Mouse (Mus musculus): ENCODE measurements around the gene Pgap3. TPM values are rescaled to one million over a fixed set of nuclear protein-coding genes. Genes with fewer than 3 reads are reported as not detected.

The Pgap3 gene
- 53.6 and 64.8 TPM in 2 replicates for polyA plus RNA-seq (2012; rRNA removed)

GRCm38 (mm10) chr11:98400161-98400726 lies at the start of gene Pgap3:
Gene Pgap3 (minus strand): TSS chr11:98400490.

GRCm38 (mm10) chr11:98446213-98446561 lies 45.9 kb upstream of the Pgap3 start, which contains the start of gene Grb7:
Gene Grb7 (plus strand): TSS chr11:98446394.

GRCm38 (mm10) chr11:98438331-98439158 lies 38.3 kb upstream of the Pgap3 start, which contains the start of gene Mien1:
Gene Mien1 (minus strand): TSS chr11:98438991.

GRCm38 (mm10) chr11:98412273-98412796 lies 12.0 kb upstream of the Pgap3 start, which contains the start of gene Erbb2:
Gene Erbb2 (plus strand): TSS chr11:98412470.

GRCm38 (mm10) chr11:98385638-98386585 lies 14.4 kb downstream of the Pgap3 start, which contains the start of gene Pnmt:
Gene Pnmt (plus strand): TSS chr11:98386450.

GRCm38 (mm10) chr11:98383261-98384030 lies 16.8 kb downstream of the Pgap3 start, which contains the start of gene Tcap:
Gene Tcap (plus strand): TSS chr11:98383811.

GRCm38 (mm10) chr11:98358161-98359083 lies 41.9 kb downstream of the Pgap3 start, which contains the start of gene Stard3:
Gene Stard3 (plus strand): TSS chr11:98358368.

GRCm38 (mm10) chr11:98348083-98348961 lies 52.0 kb downstream of the Pgap3 start, which contains the start of gene Ppp1r1b:
Gene Ppp1r1b (plus strand): TSS chr11:98348404.

Other genes with a start within 250 kb of the Pgap3 start
- 7.0 and 7.1 TPM in 2 replicates for gene Med1, start 207.2 kb downstream of the Pgap3 start, polyA plus RNA-seq (2012; rRNA removed)
- gene Cdk12, start 197.4 kb downstream of the Pgap3 start, polyA plus RNA-seq (2012; rRNA removed) = 9.5 and 11.4 TPM in 2 replicates
- 0.05 TPM in 1 of 2 replicates, not detected in the other for gene Neurod2, start 70.8 kb downstream of the Pgap3 start, polyA plus RNA-seq (2012; rRNA removed)
- gene Ppp1r1b, start 52.1 kb downstream of the Pgap3 start, polyA plus RNA-seq (2012; rRNA removed) = 327 and 357 TPM in 2 replicates
- 156 and 194 TPM in 2 replicates for gene Stard3, start 42.1 kb downstream of the Pgap3 start, polyA plus RNA-seq (2012; rRNA removed)
- 0.90 and 0.94 TPM in 2 replicates for gene Tcap, start 16.7 kb downstream of the Pgap3 start, polyA plus RNA-seq (2012; rRNA removed)
- gene Pnmt, start 14.0 kb downstream of the Pgap3 start, polyA plus RNA-seq (2012; rRNA removed) = not detected in 2 replicates
- gene Erbb2, start 12.0 kb upstream of the Pgap3 start, polyA plus RNA-seq (2012; rRNA removed) = 115 and 133 TPM in 2 replicates
- gene Mien1, start 38.5 kb upstream of the Pgap3 start, polyA plus RNA-seq (2012; rRNA removed) = 70.4 and 77.0 TPM in 2 replicates
- 120 and 136 TPM in 2 replicates for gene Grb7, start 45.9 kb upstream of the Pgap3 start, polyA plus RNA-seq (2012; rRNA removed)
- gene Ikzf3, start 145.5 kb upstream of the Pgap3 start, polyA plus RNA-seq (2012; rRNA removed) = 2.0 and 3.7 TPM in 2 replicates
- gene Zpbp2, start 150.6 kb upstream of the Pgap3 start, polyA plus RNA-seq (2012; rRNA removed) = 0.07 TPM in 1 of 2 replicates, not detected in the other
- gene Ormdl3, start 186.9 kb upstream of the Pgap3 start, polyA plus RNA-seq (2012; rRNA removed) = 45.6 and 52.7 TPM in 2 replicates
- gene Lrrc3c, start 197.8 kb upstream of the Pgap3 start, polyA plus RNA-seq (2012; rRNA removed) = not detected in 2 replicates
- gene Gm12355, start 225.2 kb upstream of the Pgap3 start, polyA plus RNA-seq (2012; rRNA removed) = not detected in 2 replicates
- gene Gsdma3, start 225.9 kb upstream of the Pgap3 start, polyA plus RNA-seq (2012; rRNA removed) = not detected in 2 replicates
- gene Gsdma2, start 246.3 kb upstream of the Pgap3 start, polyA plus RNA-seq (2012; rRNA removed) = not detected in 2 replicates